Mouse (Mus musculus): ENCODE measurements at regions not wholly inside any gene's neighbourhood (a gene's known extent, or its start where the extent isn't known, plus 50 kb on each side); places are given as distances from the start of the nearest gene placed in this dataset.

GRCm38 (mm10) chr8:74822288-74822687 lies 50.7 kb upstream of the Isx start:
- TF ChIP-seq CTCF (IDR thresholded peaks at IDR 0.05; ENCODE audit: extremely low read depth, insufficient read depth, low read length): no peak
- TF ChIP-seq POLR2A (IDR thresholded peaks at IDR 0.05; ENCODE audit: extremely low read depth, insufficient read depth, low read length): no peak

Measured in cortical plate, adult 2 months (tissue).